Mouse (Mus musculus) brain, adult 2 months (tissue): ENCODE results near the gene Rabgap1l.

ENCODE experiments used
- DNase-seq: peaks from one replicate; pipeline ENCODE4 v3.0.0; 2011; ENCODE audit warnings: low read depth, low spot score

The Rabgap1l gene

DNA sequence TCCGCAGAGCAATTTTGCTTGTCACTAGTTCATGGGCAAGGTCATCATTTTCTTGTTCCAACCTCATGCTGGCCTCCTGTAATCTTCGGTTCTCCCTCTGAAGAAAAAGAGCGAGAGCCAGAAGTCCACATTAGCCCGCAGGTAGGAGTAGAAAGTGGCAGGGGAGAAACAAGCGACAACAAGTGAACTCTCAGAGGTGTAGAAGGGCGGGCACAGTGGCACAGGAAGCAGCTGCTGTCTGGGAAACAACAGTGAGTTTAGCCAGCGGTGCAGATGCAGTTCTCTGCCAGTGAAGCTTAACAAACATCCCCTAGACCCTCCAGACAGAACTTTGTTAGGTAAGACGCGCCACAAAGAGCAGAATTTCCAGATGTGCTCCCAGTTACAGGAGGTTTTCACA, 545.5 kb downstream of the Rabgap1l start:
- DNase-seq = no peak

- peak; percentile 76 for DNase-seq
Observed at GRCm38 (mm10) chr1:160246844-160247243, 546.2 kb downstream of the Rabgap1l start.

DNA sequence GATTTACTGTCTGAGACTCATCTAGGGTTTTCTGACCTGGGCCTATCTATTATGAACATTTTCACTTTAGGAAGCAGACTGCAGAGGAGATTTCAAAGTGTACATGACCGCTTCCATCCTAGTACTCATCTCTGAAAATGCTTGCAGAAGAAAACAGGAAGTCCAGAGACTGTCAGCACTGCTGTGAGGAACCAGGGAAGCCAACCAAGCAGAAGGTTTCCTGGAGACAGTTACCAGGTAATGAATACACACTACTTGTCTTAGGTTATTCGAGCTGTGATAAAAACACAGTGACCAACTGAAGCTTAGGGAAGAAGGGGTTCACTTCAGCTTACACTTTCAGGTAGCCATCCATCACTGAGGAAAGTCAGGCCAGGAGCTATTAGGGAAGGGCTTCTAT, 547.1 kb downstream of the Rabgap1l start:
- no peak for DNase-seq

GRCm38 (mm10) chr1:160244689-160245088, 548.3 kb downstream of the Rabgap1l start:
- no peak for DNase-seq

DNA sequence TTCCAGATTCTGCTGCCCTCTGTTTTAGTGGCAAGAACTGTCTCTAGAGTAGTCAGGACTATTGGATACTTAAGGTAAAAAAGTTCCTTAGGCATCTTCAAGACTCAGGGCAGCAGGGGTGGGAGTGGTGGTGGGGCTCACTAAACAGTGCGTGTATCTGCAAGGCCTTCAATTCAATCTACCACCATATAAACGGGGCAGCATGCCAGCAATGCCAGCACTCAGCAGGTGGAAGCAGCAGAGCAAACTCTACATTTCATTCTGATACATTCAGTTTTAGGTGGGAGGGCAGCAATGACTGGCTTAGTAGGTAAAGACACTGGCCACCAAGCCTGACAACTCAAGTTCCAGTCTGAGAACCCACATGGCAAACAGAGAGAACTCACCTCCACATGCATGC, 552.9 kb downstream of the Rabgap1l start:
- DNase-seq = no peak

DNA sequence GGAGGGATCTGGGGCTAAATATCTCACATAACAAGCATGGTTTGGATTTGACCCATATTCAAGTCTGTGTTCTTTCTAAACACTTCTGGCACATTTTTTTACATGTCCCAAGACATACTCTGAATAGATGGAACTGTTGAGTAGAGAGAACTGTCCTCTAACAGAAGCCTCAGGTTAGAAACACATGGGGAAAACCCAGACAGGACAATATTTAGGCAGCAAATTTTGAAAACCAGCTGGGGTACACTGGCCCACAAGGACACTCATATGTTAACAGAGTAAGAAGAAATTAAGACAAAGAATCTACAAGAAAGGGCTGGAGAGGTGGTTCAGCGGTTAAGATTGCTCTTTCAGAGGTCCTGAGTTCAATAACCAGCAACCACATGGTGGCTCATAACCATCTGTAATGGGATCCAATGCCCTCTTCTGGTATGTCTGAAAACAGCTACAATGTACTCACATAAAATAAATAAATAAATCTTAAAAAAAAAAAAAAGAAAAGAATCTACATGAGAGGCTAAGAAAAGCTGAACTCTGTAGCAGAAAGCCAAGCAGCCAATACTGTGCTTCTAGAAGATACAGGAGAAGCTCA, 554.1 kb downstream of the Rabgap1l start:
- DNase-seq = no peak

DNA sequence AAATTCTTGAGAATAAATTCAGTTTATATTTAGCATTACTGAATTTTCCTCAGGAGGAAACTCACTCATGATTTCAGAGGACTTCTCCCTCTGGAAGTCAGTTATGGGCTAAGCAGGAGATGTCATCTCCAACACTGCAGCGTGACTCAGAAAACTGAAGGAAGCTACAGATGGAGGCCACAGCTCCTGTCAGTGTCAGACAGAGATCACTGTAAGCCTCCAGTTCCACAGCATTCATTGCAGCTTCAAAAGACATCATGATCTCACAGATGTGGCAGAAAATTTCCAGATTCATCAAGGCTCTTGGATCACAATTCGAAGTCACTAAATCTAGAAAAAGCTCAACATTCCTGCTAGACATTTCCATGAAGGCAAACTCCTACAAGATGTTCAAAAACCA, 555.0 kb downstream of the Rabgap1l start:
- DNase-seq = peak; percentile 61

DNA sequence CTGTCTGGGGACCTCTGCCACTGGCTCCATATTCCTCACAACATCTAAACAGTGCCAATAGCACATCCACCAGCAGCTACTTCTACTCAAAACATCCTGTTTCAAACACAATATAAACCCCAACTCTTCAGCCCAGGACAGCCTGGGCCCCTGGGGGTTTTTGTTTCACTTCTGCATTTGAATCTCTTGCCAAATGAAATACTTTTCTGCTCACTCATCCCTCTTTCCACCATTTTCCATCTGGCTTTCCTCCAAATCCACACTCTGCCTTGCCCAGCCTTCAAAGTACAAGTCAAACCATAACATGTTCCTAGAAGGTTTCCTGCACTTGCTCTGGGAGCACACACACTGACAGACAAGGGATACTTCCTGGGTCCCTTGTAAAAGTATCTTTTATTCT, 559.1 kb downstream of the Rabgap1l start:
- no peak for DNase-seq

DNA sequence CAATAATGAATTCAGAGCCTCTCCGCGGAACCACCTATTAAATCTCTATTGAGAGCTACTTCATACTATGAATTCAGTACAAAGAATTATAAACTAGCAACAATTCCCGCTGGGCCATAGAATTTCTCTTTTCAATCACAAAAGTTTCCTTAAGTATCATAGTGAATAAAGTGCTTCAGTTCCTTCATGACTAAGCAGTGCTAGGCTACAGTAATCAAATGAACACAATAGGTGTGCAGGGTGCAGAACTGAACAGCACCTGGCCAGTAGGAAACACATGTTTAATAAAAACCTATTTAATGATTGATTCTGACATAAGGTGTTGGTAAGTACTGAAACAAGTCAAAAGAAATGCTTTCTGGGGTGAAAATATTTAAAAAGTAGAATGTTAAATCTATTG, 560.9 kb downstream of the Rabgap1l start:
- no peak for DNase-seq

DNA sequence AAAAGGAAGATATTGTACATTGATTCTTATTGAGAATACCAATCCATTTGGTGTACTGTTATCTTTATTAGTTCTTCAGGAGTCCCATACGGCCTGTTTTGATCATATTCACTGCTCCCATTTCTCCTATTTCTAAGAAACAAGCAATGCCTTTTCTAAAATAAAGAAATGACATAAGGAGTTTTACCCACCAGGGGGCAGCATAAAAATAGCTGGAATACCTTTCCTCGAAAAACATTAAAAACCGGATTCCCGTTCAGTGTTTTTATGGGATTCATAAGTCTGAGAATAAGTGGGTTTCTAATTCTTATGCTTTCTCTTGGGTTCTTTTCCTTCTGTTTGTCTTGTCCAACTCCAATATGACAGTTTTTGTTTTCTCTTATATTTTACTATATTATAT, 562.0 kb downstream of the Rabgap1l start:
- DNase-seq = peak; percentile 77

- DNase-seq = no peak
Observed at GRCm38 (mm10) chr1:160227850-160228249, 565.2 kb downstream of the Rabgap1l start.

GRCm38 (mm10) chr1:160227196-160227595, 565.8 kb downstream of the Rabgap1l start:
- no peak for DNase-seq

GRCm38 (mm10) chr1:160224093-160224492, 568.9 kb downstream of the Rabgap1l start:
- no peak for DNase-seq

DNA sequence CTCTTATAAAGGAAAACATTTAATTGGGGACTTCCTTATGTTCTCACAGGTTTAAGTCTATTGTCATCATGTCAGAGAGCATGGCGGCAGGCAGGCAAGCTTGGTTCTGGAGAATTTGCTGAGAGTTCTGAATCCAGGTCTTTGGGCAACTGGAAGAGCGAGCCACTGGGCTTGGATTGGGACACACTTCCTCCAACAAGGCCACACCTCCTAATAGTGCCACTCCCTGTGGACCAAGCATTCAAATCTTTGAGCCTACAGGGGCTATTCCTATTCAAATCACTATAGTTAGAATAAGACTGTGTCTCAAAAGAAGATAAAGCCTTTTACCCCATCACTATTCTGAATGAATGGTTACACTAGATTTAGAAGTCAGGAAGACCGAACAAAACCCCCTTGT, 575.1 kb downstream of the Rabgap1l start:
- DNase-seq = no peak

- DNase-seq = no peak
Observed at GRCm38 (mm10) chr1:160214171-160214570, 578.8 kb downstream of the Rabgap1l start.

- peak; percentile 100 for DNase-seq
Observed at GRCm38 (mm10) chr1:160212703-160213669, 580.0 kb downstream of the Rabgap1l start, which contains the start of gene Cacybp. Gene Cacybp, minus strand, starts transcription at chr1:160212875.

GRCm38 (mm10) chr1:160212123-160212691, 580.8 kb downstream of the Rabgap1l start:
- peak; percentile 31 for DNase-seq

- peak; percentile 16 for DNase-seq
Observed at GRCm38 (mm10) chr1:160211597-160212122, 581.4 kb downstream of the Rabgap1l start.

GRCm38 (mm10) chr1:160210566-160210965, 582.4 kb downstream of the Rabgap1l start:
- no peak for DNase-seq

DNA sequence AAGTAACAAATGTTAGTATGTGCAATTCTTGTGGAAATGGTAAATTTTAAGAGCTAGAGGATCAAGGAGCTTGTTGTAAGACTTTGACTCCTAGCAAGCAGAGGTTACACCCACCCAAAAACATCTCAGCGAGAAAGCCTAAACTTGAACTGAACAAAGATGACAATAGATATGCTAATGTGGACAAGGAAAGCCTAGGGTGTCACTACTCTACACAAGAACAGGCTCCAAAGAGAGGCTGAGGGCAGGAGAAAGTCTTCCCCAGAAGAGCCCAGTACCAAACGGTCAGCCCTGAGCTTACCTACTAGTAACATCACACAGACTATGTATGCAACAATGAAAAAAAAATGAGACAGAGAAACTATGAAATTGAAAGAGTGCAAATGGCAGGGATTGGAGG, 583.2 kb downstream of the Rabgap1l start:
- no peak for DNase-seq

- DNase-seq = no peak
Observed at GRCm38 (mm10) chr1:160205486-160205885, 587.5 kb downstream of the Rabgap1l start.

- DNase-seq = no peak
Observed at GRCm38 (mm10) chr1:160195337-160195663, 597.7 kb downstream of the Rabgap1l start.
